Mouse (Mus musculus) limb, embryonic 13.5 days (tissue): ENCODE measurements around the gene Tbc1d22a. TPM values are rescaled to one million over a fixed set of nuclear protein-coding genes. Genes with fewer than 3 reads are reported as not detected.
A peak's percentile ranks its signal among the peaks of the same experiment; 100 is the strongest.

ENCODE experiments used
- ATAC-seq: fragments of 200-750 bp; cut with Nextera tagmentation; 2 replicates; pipeline ENCODE4 v1.8.0; 2017; ENCODE audit warnings: low read depth, moderate number of reproducible peaks, moderate TSS enrichment; ENCODE audit not compliant: low FRiP score
- H3K27ac ChIP-seq: fragments of 300-500 bp; sonication (generic); 2 replicates; pipeline ENCODE4 v1.5.1; 2015; ENCODE audit warnings: inconsistent platforms, mild to moderate bottlenecking, moderate library complexity
- H3K27me3 ChIP-seq: fragments of 300-500 bp; sonication (generic); 2 replicates; pipeline ENCODE4 v1.6.1; 2015; ENCODE audit warnings: mild to moderate bottlenecking, inconsistent platforms
- H3K36me3 ChIP-seq: fragments of 300-500 bp; sonication (generic); 2 replicates; pipeline ENCODE4 v1.6.1; 2015; ENCODE audit warnings: inconsistent platforms, mild to moderate bottlenecking, moderate library complexity
- H3K4me1 ChIP-seq: fragments of 300-500 bp; sonication (generic); 2 replicates; pipeline ENCODE4 v1.6.1; 2015; ENCODE audit warnings: inconsistent platforms
- H3K4me2 ChIP-seq: fragments of 300-500 bp; sonication (generic); replicated peaks from 2 replicates; pipeline ENCODE4 v1.6.1; 2015; ENCODE audit warnings: inconsistent platforms, mild to moderate bottlenecking, moderate library complexity
- H3K4me3 ChIP-seq: fragments of 300-500 bp; sonication (generic); 2 replicates; pipeline ENCODE4 v1.5.1; 2015; ENCODE audit warnings: moderate library complexity, mild to moderate bottlenecking, inconsistent platforms
- H3K9ac ChIP-seq: fragments of 300-500 bp; sonication (generic); 2 replicates; pipeline ENCODE4 v1.6.1; 2015; ENCODE audit warnings: mild to moderate bottlenecking, inconsistent platforms
- H3K9me3 ChIP-seq: fragments of 300-500 bp; sonication (generic); 2 replicates; pipeline ENCODE4 v1.6.1; 2016; ENCODE audit warnings: inconsistent platforms
- WGBS: fragments of 180-500 bp; shearing (Covaris S2); methylation state at CpG from one replicate; pipeline ENCODE4 v1.1.7; 2015; 5-methylcytosine and 5-hydroxymethylcytosine counted together
- polyA plus RNA-seq: library from polyadenylated mRNA; unstranded; fragments of >200 nt; fragmentation: Nextera tagmentation; extraction: Ambion mirVana; gene quantifications from 2 replicates; pipeline ENCODE4 v1.2.1, GENCODE M21; 2015

Gene Tbc1d22a
- polyA plus RNA-seq, 1 experiment from 2014 or later = 12.5 TPM

- no peak overlapping the region for H3K9ac ChIP-seq
- H3K27me3 ChIP-seq = no peaks in the 10 kb centered on the region
- H3K4me1 ChIP-seq = 0 out of 2 replicates have a peak, but pooled peaks cover 10% of the 10 kb centered on the region
- H3K4me2 ChIP-seq = no peak overlapping the region
- H3K9me3 ChIP-seq = no peaks in the 10 kb centered on the region
- no peak overlapping the region for H3K27ac ChIP-seq
- ATAC-seq = no peak
- H3K36me3 ChIP-seq = peaks cover 8% of the 10 kb centered on the region
- WGBS = 56% methylated on average over 4 of the region's 4 CpGs
- H3K4me3 ChIP-seq = no peak overlapping the region
Measured at GRCm38 (mm10) chr15:86252684-86253083, 38.4 kb downstream of the Tbc1d22a start.

GRCm38 (mm10) chr15:86253411-86253810, 39.2 kb downstream of the Tbc1d22a start:
- WGBS = 46% methylated on average over 10 of the region's 10 CpGs

DNA sequence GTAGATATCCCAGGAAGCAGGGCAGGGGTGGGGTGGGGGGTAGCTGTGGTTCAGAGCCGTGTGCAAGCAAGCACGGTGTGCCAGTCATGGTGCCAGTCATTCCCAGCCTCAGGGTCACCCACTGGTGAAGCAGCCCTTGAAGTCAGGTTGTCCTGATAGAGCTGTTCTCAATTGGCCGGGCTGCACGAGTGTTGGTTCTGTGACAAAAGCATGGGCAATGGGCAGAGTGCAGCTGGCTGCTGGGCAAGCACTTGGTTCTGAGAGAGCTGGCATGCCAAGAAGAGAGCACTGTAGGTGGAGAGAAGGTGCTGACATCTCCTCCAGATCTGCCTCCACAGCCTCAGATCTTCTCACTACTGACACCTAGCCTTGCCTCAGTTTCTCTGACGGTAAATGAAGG, 41.9 kb downstream of the Tbc1d22a start:
- 79% methylated on average over 5 of the region's 5 CpGs for whole genome bisulfite sequencing
- Histone ChIP-seq H3K36me3 (peaks cover 6% of the 10 kb centered on the region), H3K4me2 (no peak overlapping the region), H3K4me1 (peaks cover 20% of the 10 kb centered on the region), H3K4me3 (no peak overlapping the region), H3K9me3 (no peaks in the 10 kb centered on the region), H3K27ac (no peak overlapping the region), H3K27me3 (no peaks in the 10 kb centered on the region), H3K9ac (no peak overlapping the region)
- no peak for ATAC-seq

More at GRCm38 (mm10) chr15:86253411-86253810, 39.2 kb downstream of the Tbc1d22a start:
- Histone ChIP-seq H3K27me3 (no peaks in the 10 kb centered on the region), H3K4me1 (peaks cover 17% of the 10 kb centered on the region), H3K9me3 (no peaks in the 10 kb centered on the region), H3K36me3 (peaks cover 8% of the 10 kb centered on the region), H3K4me2 (no peak overlapping the region), H3K27ac (no peak overlapping the region), H3K4me3 (no peak overlapping the region), H3K9ac (no peak overlapping the region)
- ATAC-seq = no peak

DNA sequence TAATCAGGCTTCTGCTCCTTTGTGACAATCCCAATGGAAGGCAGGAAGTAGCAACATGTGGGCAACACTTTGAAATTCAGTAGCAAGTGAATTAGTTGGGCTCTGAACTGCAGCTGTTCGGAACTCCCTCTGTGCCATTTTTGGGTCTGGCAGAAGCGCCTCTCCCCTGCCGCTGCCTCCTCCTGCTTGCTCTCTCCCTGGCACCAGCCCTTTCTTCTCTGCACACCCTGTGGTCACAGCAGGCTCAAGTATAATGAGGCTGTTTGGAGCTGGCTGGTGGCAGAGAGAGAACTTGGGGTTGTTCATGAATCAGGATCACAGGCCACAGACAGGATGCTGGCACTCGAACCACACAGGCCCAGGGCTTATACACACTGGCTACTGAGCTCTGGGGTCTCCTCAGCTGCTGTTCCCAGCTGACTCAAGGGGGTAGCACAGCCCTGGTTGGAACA, 42.5 kb downstream of the Tbc1d22a start:
- WGBS = 50% methylated on average over 4 of the region's 4 CpGs
- no peak overlapping the region for H3K9ac ChIP-seq
- no peak overlapping the region for H3K4me3 ChIP-seq
- ATAC-seq = no peak
- no peak overlapping the region for H3K4me2 ChIP-seq
- H3K27ac ChIP-seq = no peak overlapping the region
- peaks cover 3% of the 10 kb centered on the region; the same call in 1 of the 2 replicates for H3K36me3 ChIP-seq
- H3K4me1 ChIP-seq = peaks cover 20% of the 10 kb centered on the region
- no peaks in the 10 kb centered on the region for H3K27me3 ChIP-seq
- H3K9me3 ChIP-seq = no peaks in the 10 kb centered on the region

DNA sequence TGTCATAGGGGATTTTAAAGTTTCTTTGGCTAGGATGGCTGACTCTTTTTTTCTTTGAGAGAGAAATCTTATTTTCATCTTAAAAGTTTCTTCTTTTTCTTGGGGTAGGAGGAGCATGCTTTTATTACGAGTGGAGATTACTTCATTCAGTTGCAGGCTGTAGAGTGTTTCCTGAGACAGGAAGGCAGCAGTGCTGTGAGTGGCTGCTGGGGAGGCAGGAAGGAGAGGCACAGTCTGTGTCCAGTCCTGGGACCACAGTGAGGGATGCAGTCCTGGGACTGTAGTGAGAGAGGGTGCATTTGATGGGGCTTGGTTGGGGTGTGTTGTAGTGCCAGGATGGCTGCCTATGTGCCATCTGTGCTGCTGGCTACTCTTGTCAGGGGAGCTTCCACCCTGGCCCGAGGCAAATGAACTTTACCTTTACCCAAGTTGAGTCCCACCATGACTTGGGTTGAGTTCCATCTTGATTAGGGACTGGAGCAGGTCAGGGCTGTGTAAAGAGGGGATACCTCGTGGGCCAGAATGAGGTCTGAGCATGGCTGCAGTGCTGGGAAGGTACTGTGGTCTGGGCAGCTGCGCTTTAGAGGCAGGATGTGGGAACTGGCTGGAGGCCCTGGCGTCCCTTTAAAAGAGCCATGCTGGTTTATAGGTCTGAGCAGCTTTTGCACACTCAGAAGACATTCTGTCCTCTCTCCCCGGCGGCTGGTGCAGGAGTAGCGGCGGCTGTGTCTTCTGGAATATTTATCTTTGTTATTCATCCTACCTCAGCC, 43.8 kb downstream of the Tbc1d22a start:
- H3K9me3 ChIP-seq = no peaks in the 10 kb centered on the region
- no peaks in the 10 kb centered on the region for H3K27me3 ChIP-seq
- H3K4me3 ChIP-seq = no peak overlapping the region
- H3K36me3 ChIP-seq = peaks cover 3% of the 10 kb centered on the region; the same call in 1 of the 2 replicates
- no peak overlapping the region for H3K27ac ChIP-seq
- no peak overlapping the region for H3K4me2 ChIP-seq
- WGBS = 56% methylated on average over 9 of the region's 9 CpGs
- peaks cover 20% of the 10 kb centered on the region for H3K4me1 ChIP-seq
- no peak for ATAC-seq
- H3K9ac ChIP-seq = no peak overlapping the region

GRCm38 (mm10) chr15:86259233-86259632, 45.0 kb downstream of the Tbc1d22a start:
- Histone ChIP-seq H3K27me3 (no peaks in the 10 kb centered on the region), H3K27ac (no peak overlapping the region), H3K4me2 (no peak overlapping the region), H3K36me3 (peaks cover 3% of the 10 kb centered on the region; the same call in 1 of the 2 replicates), H3K9ac (no peak overlapping the region), H3K9me3 (no peaks in the 10 kb centered on the region), H3K4me3 (no peak overlapping the region), H3K4me1 (peaks cover 25% of the 10 kb centered on the region)
- ATAC-seq = no peak
- 78% methylated on average over 4 of the region's 4 CpGs for WGBS

DNA sequence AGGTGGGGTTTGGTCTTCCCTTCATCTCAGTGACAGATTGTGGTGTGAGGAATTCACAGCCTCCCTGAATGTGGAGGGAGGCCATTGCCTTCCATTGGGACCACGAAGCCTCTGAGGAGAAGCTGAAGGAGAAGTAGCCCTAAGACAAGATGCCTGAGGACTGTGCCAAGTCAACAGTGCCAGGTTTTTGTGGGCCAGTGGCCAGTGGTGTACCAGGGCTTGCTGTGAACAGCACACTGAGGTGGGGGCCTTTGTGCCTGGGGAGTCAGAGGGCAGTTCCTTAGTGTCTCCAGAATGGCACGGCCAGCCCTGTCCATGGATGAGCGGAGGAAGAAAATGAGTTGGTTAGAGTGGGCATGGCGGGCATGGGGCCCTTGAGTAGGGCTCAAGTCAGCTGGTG, 45.9 kb downstream of the Tbc1d22a start:
- H3K9ac ChIP-seq = no peak overlapping the region
- peaks cover 27% of the 10 kb centered on the region for H3K4me1 ChIP-seq
- 92% methylated on average over 4 of the region's 4 CpGs for WGBS

GRCm38 (mm10) chr15:86264389-86264788, 50.1 kb downstream of the Tbc1d22a start:
- no peaks in the 10 kb centered on the region for H3K36me3 ChIP-seq
- peak; percentile 75 for ATAC-seq
- no peaks in the 10 kb centered on the region for H3K27me3 ChIP-seq
- H3K4me1 ChIP-seq = peaks cover 21% of the 10 kb centered on the region; the same call in 1 of the 2 replicates
- H3K4me2 ChIP-seq = no peak overlapping the region
- H3K27ac ChIP-seq = no peak overlapping the region
- no peak overlapping the region for H3K4me3 ChIP-seq
- H3K9ac ChIP-seq = no peak overlapping the region
- no peaks in the 10 kb centered on the region for H3K9me3 ChIP-seq
- WGBS = 65% methylated on average over 3 of the region's 3 CpGs

More for the DNA sequence above, 45.9 kb downstream of the Tbc1d22a start:
- ATAC-seq = no peak
- Histone ChIP-seq H3K36me3 (no peaks in the 10 kb centered on the region), H3K4me2 (no peak overlapping the region), H3K4me3 (no peak overlapping the region), H3K27me3 (no peaks in the 10 kb centered on the region), H3K9me3 (no peaks in the 10 kb centered on the region), H3K27ac (no peak overlapping the region)

- Histone ChIP-seq H3K9ac (no peak overlapping the region), H3K4me1 (peaks cover 21% of the 10 kb centered on the region; the same call in 1 of the 2 replicates), H3K27ac (no peak overlapping the region), H3K9me3 (no peaks in the 10 kb centered on the region), H3K4me3 (no peak overlapping the region), H3K36me3 (no peaks in the 10 kb centered on the region), H3K4me2 (no peak overlapping the region), H3K27me3 (no peaks in the 10 kb centered on the region)
- ATAC-seq = peak; percentile 75
- WGBS = 69% methylated on average over 7 of the region's 7 CpGs
Measured at GRCm38 (mm10) chr15:86264803-86265202, 50.5 kb downstream of the Tbc1d22a start.

DNA sequence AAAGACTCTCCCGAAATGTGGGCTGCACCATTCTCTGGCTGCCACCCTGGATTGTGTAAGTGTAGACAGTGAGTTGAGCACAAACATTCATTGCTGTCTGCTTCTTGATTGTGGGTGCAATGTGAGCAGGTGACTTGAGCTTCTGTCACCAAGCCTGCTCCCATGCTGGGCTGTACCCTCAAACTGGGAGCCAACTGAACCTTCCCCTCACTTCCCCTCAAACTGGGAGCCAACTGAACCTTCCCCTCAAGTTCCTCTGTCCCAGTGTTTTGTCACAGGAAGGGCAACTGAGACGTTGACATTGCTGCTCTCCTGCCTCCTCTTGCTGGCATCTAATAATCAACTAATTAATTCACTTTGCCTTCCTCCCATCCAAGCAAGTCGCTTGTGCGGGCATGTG, 52.7 kb downstream of the Tbc1d22a start:
- peaks cover 21% of the 10 kb centered on the region; the same call in 1 of the 2 replicates for H3K4me1 ChIP-seq
- H3K9ac ChIP-seq = no peak overlapping the region
- no peak overlapping the region for H3K4me2 ChIP-seq
- no peak overlapping the region for H3K4me3 ChIP-seq
- ATAC-seq = no peak
- H3K27ac ChIP-seq = no peak overlapping the region
- no peaks in the 10 kb centered on the region for H3K36me3 ChIP-seq
- no peaks in the 10 kb centered on the region for H3K9me3 ChIP-seq
- H3K27me3 ChIP-seq = no peaks in the 10 kb centered on the region
- 72% methylated on average over 4 of the region's 4 CpGs for WGBS

DNA sequence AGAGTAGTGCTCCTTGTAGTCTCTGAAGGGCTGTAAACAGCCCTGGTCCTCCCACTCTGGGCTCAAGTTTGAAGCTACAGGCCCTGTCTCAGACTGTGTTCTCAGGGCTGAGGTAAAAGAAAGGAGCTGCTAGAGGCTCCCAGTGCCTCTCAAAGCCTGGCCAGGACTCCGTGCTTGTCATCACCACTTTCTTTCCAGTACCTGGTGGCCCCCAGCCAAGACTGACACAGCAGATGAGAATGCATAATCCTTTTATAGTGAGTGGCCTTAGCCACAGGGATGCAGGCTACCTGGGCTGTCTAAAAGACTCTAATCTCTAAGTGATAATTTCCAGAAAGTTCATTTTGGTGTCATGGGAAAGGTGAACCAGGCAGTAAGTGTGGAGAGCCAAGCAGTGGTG, 54.3 kb downstream of the Tbc1d22a start:
- Histone ChIP-seq H3K4me2 (no peak overlapping the region), H3K9me3 (no peaks in the 10 kb centered on the region), H3K27me3 (no peaks in the 10 kb centered on the region), H3K9ac (no peak overlapping the region), H3K4me1 (peaks cover 21% of the 10 kb centered on the region; the same call in 1 of the 2 replicates), H3K36me3 (no peaks in the 10 kb centered on the region), H3K4me3 (no peak overlapping the region), H3K27ac (no peak overlapping the region)
- ATAC-seq = no peak
- 69% methylated on average over 1 of the region's 1 CpGs for WGBS

GRCm38 (mm10) chr15:86275754-86276153, 61.5 kb downstream of the Tbc1d22a start:
- H3K4me3 ChIP-seq = no peak overlapping the region
- ATAC-seq = no peak
- no peaks in the 10 kb centered on the region for H3K36me3 ChIP-seq
- WGBS = 55% methylated on average over 7 of the region's 7 CpGs
- 0 out of 2 replicates have a peak, but pooled peaks cover 5% of the 10 kb centered on the region for H3K27me3 ChIP-seq
- no peak overlapping the region for H3K4me2 ChIP-seq
- H3K27ac ChIP-seq = no peak overlapping the region
- H3K4me1 ChIP-seq = peaks cover 54% of the 10 kb centered on the region
- H3K9me3 ChIP-seq = no peaks in the 10 kb centered on the region
- no peak overlapping the region for H3K9ac ChIP-seq
